Mouse (Mus musculus) layer of hippocampus, adult 9-11 months (tissue): Measurements from ENCODE around the gene Stk24.
A peak's percentile ranks its signal among the peaks of the same experiment; 100 is the strongest.

Experiments
- DNase-seq: peaks from one replicate; pipeline ENCODE4 v3.0.0; 2022

Stk24 gene

DNA sequence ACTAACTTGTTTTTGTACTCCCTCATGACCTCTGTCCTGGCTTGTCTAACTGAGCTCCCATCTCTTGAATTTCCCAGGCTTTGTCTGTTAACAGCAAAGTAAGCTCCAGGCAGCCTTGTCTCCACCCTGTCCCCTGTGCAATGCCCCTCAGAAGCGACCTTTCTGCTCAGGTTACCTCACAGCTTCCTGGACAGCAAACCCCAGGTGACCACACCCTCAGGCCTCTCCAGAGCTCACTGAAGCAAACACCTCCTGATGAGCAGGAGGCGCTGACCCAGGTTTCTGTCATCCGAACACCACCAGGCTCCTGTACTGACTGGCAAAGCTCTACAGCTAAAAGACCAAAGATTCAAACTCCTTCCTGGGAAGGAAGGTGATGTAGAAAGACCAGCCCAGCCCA is 69.9 kb downstream of the Stk24 start:
- DNase-seq, result no peak

DNA sequence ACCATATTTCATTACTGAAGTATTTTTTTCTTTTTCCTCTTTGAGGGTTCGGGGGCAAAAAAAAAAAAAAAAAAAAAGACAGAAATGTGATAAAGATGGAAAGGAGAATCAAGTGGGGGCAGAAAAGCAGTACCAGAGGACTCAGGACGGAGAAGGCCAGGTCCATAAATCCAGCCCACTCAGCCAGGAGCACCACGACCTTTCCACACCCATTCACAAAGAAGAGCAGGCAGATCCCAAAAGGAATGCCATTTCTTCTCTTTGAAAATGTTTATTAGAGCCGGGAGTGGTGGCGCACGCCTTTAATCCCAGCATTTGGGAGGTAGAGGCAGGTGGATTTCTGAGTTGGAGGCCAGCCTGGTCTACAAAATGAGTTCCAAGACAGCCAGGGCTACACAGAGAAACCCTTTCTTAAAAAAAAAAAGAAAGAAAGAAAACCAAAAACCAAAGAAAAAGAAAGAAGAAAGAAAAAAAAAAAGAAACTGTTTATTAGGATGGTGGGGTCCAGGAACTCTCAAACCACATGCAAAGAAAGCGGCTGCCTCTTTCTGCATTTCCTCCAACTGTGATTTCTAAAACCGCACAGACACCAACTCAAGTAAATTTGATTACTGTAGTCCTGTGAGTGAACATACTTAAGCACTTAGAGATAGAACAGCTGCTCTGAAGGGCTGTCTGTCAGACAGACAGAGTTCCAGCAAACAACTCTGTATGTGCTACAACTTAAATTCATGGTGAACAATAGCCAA is 74.3 kb downstream of the Stk24 start:
- DNase-seq, result no peak

DNA sequence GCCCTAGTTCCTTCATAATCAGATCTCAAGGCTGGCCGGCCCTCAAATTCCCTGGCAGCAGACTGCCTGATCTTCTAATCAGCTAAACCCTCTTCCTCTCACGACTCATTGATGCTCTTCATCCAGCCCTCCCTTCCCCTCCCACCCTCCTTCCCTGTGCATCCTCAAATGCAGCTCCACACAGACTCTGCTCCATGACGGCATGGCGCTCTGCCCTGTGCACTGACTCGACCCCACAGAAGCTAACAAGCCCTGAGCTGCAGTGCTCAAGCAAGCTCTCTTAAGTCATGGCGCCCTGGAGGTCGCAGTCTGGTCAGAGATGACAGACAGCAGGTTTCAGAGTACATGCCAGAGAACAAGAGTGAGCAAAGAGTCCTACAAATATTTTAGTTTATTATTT is 75.3 kb downstream of the Stk24 start:
- DNase-seq, result no peak

DNA sequence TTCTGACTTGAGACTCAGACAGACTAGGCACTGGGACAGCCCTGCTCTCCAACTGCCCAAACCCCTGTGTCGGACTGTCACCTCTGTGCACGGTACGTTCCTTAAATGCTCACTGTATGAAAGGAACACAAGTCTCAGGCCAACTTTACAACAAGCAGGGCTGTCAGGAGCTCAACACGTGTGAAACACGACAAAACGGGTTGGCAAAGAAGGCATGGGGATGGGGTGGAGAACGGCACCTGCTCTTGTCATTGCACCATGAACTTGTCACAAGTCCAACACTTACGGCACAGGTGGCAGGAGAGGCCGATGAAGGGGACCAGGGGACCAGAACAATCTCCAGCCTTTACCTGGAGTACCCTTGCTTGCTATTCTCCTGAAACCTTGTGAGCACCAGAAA is 80.7 kb downstream of the Stk24 start:
- no peak for DNase-seq

DNA sequence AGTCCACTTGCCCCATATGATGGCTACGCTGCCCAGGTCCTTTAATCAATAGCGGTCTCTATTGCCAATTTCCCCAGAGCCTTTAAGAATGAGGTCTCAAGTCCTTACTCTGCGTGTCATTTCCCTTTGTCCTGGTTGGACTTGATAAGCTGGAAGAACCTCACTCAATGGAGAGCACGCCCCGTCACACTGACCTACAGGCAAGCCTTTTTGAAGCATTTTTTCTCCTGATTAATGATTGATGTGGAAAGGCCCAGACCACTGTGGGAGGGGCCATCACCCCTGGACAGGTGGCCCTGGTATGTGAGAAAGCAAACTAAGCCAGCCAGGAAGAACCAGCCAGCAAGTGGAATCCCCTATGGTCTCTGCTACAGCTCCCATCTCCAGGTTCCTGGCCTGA is 81.3 kb downstream of the Stk24 start:
- no peak for DNase-seq

DNA sequence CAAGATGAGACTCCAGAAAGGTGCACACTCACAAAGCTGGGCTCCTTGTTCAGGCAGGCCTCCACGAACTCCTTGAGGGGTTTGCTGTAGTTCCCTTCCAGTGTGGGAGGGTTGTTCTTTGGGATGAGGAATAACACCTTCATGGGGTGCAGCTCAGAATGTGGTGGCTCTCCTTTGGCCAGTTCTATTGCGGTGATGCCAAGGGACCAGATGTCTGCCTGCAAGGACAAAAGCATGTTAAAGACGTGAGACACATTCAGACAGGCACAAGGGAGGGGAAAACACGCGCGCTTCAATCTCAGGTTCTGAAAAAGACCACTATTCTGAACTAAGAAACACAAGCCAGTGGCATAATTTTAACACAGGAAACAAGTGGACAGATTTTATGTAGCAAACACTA is 82.7 kb downstream of the Stk24 start:
- no peak for DNase-seq

DNA sequence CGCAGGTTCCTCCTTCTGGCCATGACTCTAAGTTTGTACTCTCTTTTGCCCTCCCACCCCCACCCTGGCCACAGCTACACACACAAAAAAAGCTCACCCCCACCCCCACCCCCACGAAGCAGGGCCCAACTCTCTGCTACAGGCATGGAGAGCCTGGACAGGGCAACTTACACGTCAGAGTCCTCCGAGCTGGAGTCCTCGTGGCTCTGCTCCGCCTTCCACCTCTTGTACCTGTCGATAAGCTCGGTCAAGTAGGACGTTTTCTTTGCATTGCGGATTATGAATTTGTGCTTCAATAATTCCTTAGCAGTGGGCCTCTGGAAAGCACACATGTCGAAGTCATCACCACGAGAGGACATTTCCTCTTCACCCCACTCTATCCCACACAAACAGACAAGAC is 85.3 kb downstream of the Stk24 start:
- no peak for DNase-seq

DNA sequence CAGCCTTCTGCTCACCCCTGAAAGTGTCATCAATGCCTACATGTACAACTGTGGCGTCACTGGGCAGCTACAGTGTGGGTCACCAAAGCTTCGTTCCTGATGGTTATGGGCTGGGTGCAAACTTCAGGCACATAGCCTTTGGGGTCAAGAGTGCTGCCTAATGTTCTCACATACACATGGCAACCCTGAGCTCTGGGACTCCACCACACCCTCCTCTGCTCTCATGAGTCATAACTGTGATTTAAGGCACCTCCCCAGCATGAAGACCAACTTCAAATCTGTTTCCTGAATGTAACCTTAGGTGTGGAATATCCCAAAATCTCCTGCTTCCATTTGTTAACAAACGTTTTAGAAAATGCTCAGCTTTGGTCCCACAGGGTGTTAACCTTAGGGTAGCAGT is 87.4 kb downstream of the Stk24 start:
- DNase-seq, result no peak

DNA sequence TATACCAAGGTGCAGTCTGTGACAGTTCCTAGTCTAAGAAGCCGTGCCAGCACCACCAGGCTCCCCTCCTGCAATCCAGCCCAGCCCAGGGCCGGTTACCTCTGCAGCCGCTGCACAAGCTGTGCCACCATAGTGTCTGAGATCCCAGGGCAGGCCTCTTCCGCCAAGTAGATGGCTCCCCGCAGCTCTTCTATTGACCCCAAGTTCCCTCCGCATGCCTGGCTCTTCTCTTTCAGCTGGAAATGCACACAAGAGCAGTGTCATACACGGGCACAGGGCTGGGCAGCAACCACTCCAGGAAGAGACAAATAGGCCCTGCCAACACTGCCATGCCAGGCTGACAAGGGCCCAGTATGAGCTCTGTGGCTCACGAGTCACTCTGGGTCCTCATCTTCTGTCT is 87.9 kb downstream of the Stk24 start:
- no peak for DNase-seq

DNA sequence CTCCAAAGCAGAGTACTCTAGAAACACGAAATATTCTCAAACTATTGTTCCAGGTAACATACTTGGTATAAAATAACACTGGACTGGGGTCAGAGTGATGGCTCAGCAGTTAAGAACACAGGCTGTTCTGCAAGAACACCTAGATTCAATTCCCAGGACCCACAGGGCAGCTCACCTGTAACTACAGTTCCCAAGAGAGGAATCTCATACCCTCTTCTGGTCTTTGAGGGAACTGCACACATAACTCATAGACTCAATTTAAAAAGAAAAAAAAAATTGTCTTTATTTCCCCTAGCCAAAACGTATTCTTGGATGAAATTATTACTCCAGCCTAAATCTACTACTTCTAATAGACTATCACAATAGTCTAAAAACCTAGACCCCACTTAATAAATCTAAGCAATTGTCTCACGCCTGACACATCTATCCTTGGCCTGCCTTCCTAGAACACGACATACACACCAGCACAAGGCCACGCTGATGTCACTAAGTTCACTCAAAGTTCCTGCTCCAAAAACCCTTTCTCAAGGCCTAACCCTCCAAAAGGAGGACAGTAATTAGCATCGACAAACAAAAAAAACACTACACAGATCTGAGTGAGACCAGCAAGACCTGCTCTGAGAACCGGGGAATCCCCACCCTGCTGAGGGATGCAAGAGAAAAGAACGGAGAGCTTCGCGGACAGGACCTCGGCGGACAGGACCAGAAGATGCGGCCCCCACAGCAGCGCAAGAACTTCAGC is 94.3 kb downstream of the Stk24 start:
- no peak for DNase-seq

DNA sequence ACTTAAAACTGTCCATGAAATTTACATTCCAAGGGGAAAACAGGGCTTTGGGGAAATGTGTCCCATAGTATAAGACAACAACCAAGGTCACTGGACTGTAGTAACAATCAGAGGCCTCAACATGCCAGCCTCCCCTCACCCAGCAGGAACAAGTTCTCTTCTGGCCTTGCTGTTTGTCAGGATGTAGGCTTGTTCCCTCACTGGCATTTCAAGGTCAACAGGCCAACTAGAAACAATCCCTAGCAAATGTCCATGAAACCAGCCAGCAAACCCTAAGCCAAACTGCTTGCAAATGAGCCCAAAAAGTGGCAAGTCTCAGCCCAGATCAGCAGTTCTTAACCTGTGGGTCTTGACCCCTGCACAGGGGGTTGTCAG is 98.5 kb downstream of the Stk24 start:
- no peak for DNase-seq

DNA sequence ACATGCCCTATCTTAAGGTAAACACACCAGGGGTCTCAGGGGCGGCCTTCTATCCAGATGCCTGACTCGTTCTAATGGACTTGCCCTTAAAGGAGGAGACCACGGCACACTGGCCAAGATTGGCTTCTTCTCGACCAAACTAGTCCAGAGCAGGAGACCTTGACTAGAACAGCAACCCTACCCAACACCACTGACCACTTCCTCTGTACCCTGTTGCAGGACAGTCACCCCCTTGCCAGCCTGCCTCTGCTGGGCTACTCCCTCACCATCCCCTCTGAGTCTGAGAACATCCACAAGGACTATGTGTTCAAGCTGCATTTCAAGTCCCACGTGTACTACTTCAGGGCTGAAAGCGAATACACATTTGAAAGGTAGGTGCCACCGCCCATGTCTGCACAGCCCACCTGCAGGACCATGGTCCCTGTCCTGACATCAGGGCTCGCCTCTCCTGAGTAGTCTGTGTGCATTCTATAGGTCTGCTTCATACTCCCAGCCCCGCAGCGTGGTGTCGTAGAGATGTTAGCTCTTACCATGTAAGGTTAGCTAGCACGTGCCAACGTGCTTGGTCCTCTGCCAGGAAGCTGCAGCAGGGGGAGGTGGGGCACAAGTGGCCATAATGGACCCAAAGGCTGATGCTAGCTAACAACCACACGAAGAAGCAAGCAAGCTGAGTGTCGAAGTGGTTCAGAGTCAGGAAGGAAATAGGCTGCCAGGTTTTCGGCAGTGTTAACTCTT is 99.0 kb downstream of the Stk24 start:
- no peak for DNase-seq

DNA sequence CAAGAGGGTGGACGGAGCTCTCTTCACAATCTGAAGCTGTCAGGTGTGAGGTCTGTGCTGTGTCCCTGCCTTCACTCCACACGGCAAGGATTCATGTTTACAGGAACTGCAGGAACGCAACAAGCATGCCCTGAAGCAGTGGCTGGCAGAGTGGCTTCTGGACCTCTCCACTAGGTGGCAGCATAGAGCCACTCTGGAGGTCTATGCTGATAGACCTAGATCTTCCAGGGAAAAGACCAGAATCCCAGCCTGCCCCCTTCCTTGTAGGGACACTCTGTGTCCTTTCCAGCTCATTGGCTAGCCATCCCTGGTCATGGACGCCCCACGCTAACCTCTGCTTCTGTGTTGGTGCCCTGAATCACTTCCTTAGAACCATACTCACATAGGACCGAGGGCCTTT is 100.7 kb downstream of the Stk24 start:
- peak; percentile 72 for DNase-seq

DNA sequence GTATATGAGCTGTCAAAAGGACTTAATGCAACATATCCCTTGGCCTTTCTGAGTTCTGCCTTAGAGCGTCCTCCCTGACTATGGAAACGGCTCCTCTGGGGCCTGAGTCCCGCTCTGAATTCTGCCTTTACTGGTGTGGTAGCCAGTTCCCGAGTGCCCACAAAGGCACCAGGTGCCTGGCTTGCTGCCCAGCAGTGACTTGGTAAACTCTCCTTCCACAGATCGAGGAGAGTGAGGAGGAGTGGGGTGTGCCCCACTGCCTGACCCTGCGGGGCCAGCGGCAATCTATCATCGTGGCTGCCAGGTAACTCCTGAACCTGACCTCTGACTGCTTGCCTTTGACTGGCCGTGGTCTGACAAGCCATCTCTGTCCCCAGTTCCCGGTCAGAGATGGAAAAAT is 103.8 kb downstream of the Stk24 start:
- no peak for DNase-seq

DNA sequence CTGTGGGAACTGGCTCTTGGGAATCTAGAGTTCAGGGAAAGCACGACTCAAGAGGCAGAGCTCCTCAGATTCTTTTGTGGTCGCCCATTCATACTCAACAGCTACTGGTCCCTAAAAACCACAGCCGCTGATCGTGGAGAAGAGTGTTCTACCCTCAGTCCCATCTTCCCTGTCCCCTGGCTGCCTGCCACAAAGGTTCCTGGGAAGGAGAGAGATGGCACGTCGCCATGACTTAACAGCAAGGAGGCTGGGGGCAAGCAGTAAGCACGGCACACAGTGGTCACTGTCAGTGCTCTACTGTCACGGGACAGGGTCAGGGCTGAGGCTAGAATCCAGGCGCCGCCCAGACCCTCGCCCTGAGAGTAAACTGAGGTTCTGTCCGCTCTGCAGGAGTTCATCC is 104.8 kb downstream of the Stk24 start:
- no peak for DNase-seq

DNA sequence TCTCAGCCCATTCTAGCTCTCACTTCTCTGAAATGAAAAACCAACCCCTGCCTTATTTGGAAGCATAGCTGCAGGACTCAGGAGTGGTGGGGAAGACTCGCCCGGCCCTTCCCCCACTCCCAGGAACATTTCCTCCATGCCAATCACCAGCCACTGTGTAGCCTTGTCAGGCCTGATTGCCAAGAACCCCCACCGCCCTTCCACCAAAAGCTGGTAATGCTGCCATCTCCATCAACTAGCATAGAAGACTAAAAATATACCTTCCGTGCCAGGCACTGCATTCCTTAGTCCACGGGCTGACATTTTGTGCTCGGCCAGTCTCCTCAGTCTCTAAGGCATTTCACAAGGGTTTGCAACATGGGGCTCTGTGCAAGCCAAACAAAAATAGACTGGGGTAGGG is 109.3 kb downstream of the Stk24 start:
- no peak for DNase-seq

DNA sequence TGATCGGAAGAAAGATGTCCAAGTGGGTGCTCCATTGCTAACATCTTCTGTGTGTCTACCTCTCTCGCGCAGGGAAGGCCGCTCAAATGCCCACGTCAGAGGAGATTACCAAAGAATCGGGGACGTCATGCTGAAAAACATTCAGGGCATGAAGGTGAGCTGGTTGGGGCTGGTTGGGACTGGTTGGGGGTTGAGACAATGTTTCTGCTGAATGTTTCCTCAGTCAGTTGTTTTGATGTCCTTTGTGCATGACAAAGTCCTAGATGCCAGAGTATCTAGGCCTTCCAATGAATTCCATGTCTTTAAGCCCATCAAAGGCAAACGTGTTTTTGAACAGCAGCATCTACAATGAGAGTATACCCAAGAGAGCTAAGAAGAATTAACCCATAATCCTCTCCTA is 112.0 kb downstream of the Stk24 start:
- no peak for DNase-seq

DNA sequence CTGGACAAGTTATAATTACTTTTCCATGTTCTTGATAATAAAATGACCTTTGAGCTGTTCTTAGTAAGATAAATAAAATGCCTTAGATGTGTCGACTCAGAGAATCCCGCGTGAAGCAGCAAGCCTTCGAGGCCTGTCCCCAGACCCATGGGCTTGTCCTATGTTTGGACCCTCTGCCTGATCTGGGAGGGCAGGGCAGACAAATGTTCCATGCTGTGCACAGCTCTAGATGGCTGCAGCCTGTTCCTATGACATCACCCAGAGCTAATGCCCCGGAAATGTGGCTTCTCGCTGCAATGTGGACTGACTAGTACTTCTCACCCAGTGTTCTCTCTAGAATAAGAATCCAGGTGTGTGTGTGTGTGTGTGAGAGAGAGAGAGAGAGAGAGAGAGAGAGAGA is 115.4 kb downstream of the Stk24 start:
- DNase-seq, result no peak

DNA sequence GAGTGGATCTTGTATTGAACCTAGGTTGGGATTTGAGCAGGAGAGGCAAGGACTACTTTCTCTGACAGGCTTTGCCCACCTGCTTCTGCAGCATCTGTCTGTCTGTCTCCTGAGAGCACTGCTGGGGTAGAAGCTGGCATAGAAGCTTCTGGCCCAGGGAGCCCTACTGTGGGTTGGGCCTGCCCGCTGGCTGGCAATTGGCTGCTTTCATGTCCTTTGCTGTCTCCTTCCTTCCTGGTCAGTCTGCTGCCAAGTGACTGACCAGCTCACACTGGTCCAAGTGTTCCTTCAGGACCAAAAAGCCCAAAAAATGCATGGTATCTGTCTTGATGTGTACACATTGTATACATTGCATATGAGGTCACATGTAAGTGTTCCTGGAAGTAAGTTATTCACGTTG is 115.9 kb downstream of the Stk24 start:
- DNase-seq, result no peak

DNA sequence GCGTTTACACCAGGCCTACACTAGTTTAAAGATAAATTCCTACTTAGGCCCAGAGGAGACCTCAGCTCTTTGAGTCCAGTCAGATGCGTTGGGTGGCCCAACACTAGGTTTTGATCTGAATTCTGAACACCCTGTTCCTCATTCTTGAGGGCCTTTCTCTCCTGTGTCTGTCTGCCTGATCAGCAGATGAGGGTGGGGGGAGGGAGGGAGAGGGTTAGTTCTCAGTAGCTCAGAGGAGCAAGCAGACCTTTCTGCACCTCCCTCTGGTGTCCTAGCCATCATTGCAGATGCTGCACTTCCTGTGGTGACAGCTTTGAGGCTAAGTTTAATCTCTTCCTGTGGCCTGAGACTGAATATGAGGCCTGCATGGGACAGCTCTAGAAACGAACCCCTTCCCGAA is 117.2 kb downstream of the Stk24 start:
- DNase-seq, result no peak

DNA sequence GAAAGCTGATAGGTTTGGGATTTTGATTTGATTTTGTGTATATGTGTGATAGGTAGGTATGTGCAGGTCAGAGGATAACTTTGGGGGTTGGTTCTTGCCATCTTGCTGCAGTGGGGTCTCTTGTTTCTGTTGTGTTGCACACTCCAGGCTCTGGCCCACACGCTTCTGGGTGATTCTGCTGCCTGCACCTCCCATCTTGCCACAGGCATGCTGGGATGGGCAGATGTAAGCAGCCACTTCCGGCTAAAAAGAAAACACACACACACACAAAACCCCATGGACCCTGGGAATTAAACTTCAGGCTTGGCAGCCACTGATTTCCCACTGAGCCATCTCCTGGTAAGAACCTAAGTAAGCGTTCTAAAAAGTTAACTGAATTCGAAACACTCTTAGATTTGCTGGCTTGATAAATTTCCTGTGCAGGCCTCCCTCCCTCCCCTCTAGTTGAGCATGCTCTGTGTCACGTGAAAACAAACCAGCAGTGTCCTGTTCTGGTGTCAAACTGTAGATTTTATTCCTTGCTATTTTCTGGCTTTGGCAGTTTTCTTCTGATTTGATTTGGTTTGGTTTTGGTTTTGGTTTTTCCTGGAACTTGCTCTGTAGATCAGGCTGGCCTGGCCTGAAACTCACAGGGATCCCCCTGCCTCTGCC is 118.5 kb downstream of the Stk24 start:
- DNase-seq, result no peak

DNA sequence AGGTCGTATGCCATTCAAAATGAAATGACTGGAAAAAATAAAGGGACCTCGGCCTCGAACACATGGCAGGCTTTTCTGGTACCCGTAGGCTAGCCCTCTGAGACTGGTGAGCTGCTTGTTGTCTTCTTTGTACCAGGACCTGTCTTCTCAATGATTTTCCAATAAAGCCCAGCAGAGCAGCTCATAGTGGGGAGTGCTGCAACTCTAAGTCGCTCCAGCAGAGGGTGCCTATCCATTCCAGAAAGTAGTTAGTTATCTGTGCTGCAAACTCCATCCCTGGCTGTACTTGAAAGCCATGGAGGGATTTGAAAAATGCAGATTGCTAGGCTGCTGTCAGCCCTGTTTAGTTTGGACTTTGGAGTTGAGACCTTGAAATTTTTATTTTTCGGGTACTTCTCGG is 120.0 kb downstream of the Stk24 start:
- DNase-seq, result no peak

DNA sequence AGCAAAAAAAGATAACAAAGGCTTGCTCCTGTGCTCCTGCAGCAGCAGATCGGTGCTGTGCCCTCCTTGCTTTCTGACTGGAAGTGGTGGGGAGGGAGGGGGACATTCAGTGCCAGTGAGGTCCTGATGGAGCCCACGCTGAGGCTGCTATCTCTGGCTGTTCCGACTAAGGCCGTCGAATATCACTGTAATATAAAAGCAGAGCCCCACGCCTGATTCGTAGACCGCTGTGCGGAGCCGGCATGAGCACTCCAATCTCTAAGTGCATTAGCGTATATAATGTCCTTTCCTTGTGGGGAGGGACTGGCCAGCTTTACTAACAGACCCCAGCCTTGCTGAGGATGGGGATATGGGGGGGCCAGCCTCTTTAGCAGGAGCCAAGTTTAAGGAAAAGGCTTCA is 120.5 kb downstream of the Stk24 start:
- no peak for DNase-seq

DNA sequence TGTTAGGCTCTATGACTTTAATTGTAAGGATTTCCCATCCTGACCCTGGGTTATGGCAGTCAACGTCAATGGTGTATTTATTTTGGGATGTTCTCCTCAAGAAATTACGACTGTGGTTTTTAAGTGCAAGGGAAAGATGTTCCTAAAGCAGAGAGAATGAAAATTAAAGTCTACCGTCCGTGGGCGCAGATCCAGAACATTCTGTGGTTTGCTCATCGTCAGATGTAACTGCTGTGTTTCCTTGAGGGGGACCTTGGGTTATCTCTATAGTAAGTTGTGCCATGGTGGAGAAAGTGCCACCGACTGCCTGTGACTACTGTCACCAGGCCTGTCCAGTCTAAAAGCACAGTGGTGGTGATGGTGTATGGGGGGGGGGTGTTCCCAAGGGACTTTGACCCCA is 122.9 kb downstream of the Stk24 start:
- no peak for DNase-seq
